Mouse (Mus musculus) testis, adult 2 months (tissue): ENCODE measurements around the gene Tpk1.

ENCODE experiments used
- CTCF ChIP-seq: fragments of 200-500 bp; IDR thresholded peaks from 2 replicates; pipeline ENCODE4 v1.5.1; 2012; ENCODE audit warnings: low read depth, mild to moderate bottlenecking, inconsistent platforms, low read length, moderate library complexity; ENCODE audit not compliant: control insufficient read depth, insufficient read depth, insufficient replicate concordance
- POLR2A ChIP-seq: fragments of 200-500 bp; IDR thresholded peaks from 2 replicates; pipeline ENCODE4 v1.6.1; 2012; ENCODE audit warnings: low read depth, mild to moderate bottlenecking, inconsistent platforms, low read length, moderate library complexity; ENCODE audit not compliant: control insufficient read depth

DNA sequence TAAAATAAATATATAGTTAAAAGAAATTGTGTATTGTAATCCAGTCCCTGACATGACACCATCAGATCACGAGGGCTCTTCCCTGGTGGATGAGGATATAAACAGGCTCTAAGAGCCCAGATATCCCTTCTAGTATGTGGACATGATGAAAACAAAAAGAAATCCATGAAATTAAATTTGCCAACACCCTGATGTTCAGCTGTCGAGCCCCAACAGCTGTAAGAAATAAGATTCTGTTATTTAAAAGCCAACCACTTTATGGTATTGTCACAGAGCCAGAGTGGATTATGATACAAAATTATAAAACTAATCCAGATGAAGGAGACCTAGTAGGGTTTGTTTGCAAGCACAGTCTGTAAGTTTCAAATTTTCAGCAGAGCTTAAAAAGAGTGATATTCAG is 207.0 kb downstream of the Tpk1 start:
- TF ChIP-seq CTCF: no peak
- TF ChIP-seq POLR2A: no peak
